Mouse (Mus musculus) intestine, embryonic 16.5 days (tissue): ENCODE measurements around the gene Magi2. TPM values are rescaled to one million over a fixed set of nuclear protein-coding genes. Genes with fewer than 3 reads are reported as not detected.
"Not testable (repeated sequence)": the region's sequence is repeated elsewhere in the genome, so short reads cannot be mapped to it uniquely, and the experiment has no call there.

Source experiments
- ATAC-seq: fragments of 200-750 bp; cut with Nextera tagmentation; 2 replicates; pipeline ENCODE4 v1.8.0; 2017; ENCODE audit warnings: moderate TSS enrichment, moderate library complexity
- H3K27ac ChIP-seq: fragments of 300-500 bp; sonication (generic); 2 replicates; pipeline ENCODE4 v1.5.1; 2014; ENCODE audit warnings: mild to moderate bottlenecking, low read length
- H3K27me3 ChIP-seq: fragments of 300-500 bp; sonication (generic); replicated peaks from 2 replicates; pipeline ENCODE4 v1.6.1; 2014; ENCODE audit warnings: low read length, control low read depth, mixed read lengths; ENCODE audit not compliant: control insufficient read depth, insufficient read depth
- H3K36me3 ChIP-seq: fragments of 300-500 bp; sonication (generic); 2 replicates; pipeline ENCODE4 v1.6.1; 2014; ENCODE audit warnings: low read length, control low read depth; ENCODE audit not compliant: control insufficient read depth, insufficient read depth
- H3K4me1 ChIP-seq: fragments of 300-500 bp; sonication (generic); 2 replicates; pipeline ENCODE4 v1.6.1; 2014; ENCODE audit warnings: low read length, control low read depth, mixed read lengths; ENCODE audit not compliant: control insufficient read depth, insufficient read depth
- H3K4me2 ChIP-seq: fragments of 300-500 bp; sonication (generic); 2 replicates; pipeline ENCODE4 v1.6.1; 2014; ENCODE audit warnings: low read depth, low read length, control low read depth
- H3K4me3 ChIP-seq: fragments of 300-500 bp; sonication (generic); 2 replicates; pipeline ENCODE4 v1.5.1; 2014; ENCODE audit warnings: mild to moderate bottlenecking, low read length
- H3K9ac ChIP-seq: fragments of 300-500 bp; sonication (generic); 2 replicates; pipeline ENCODE4 v1.6.1; 2014; ENCODE audit warnings: low read depth, low read length
- H3K9me3 ChIP-seq: fragments of 300-500 bp; sonication (generic); 2 replicates; pipeline ENCODE4 v1.6.1; 2016; ENCODE audit warnings: low read length, control low read depth; ENCODE audit not compliant: control insufficient read depth
- WGBS: fragments of 180-500 bp; shearing (Covaris S2); extraction: QIAGEN DNeasy Blood & Tissue Kit; methylation state at CpG from one replicate; pipeline ENCODE4 v1.1.7; 2014; 5-methylcytosine and 5-hydroxymethylcytosine counted together
- polyA plus RNA-seq: library from polyadenylated mRNA; unstranded; fragments of >200 nt; fragmentation: Nextera tagmentation; extraction: Ambion mirVana; gene quantifications from 2 replicates; pipeline ENCODE4 v1.2.1, GENCODE M21; 2015

Magi2 gene
- polyA plus RNA-seq, 1 experiment from 2014 or later: 3.0 TPM

GRCm38 (mm10) chr5:20699116-20699515 lies 1472.3 kb downstream of the Magi2 start:
- ATAC-seq: no peak
- Histone ChIP-seq H3K36me3 (no peaks in the 10 kb centered on the region), H3K4me2 (no peak overlapping the region), H3K27ac (no peak overlapping the region), H3K9me3 (0 out of 2 replicates have a peak, but pooled peaks cover 3% of the 10 kb centered on the region), H3K4me3 (no peak overlapping the region), H3K4me1 (no peaks in the 10 kb centered on the region), H3K27me3 (no peaks in the 10 kb centered on the region), H3K9ac (no peak overlapping the region)
- 79% methylated on average over 5 of the region's 5 CpGs for WGBS

GRCm38 (mm10) chr5:20701483-20702421 lies 1474.9 kb downstream of the Magi2 start:
- peak overlapping the region; percentile 87 for H3K27ac ChIP-seq
- H3K27me3 ChIP-seq: no peaks in the 10 kb centered on the region
- under 1% methylated on average over 49 of the region's 57 CpGs for WGBS
- H3K4me3 ChIP-seq: peak overlapping the region; percentile 71
- H3K4me2 ChIP-seq: peak overlapping the region; percentile 81
- no peaks in the 10 kb centered on the region for H3K9me3 ChIP-seq
- peak overlapping the region; percentile 81 for H3K9ac ChIP-seq
- H3K4me1 ChIP-seq: no peaks in the 10 kb centered on the region
- H3K36me3 ChIP-seq: no peaks in the 10 kb centered on the region
- peak; percentile 96 for ATAC-seq

- peak overlapping the region; percentile 81 for H3K4me2 ChIP-seq
- peak; percentile 57 for ATAC-seq
- H3K4me3 ChIP-seq: peak overlapping the region; percentile 71
- 1% methylated on average over 50 of the region's 57 CpGs for WGBS
- H3K4me1 ChIP-seq: no peaks in the 10 kb centered on the region
- peak overlapping the region; percentile 81 for H3K9ac ChIP-seq
- H3K9me3 ChIP-seq: no peaks in the 10 kb centered on the region
- H3K36me3 ChIP-seq: no peaks in the 10 kb centered on the region
- no peaks in the 10 kb centered on the region for H3K27me3 ChIP-seq
- H3K27ac ChIP-seq: peak overlapping the region; percentile 87
Measured at GRCm38 (mm10) chr5:20702480-20703303, 1475.9 kb downstream of the Magi2 start.

- Histone ChIP-seq H3K4me3 (peak overlapping the region; percentile 71; the same call in 1 of the 2 replicates), H3K27me3 (no peaks in the 10 kb centered on the region), H3K9ac (no peak overlapping the region), H3K9me3 (no peaks in the 10 kb centered on the region), H3K4me2 (peak overlapping the region; percentile 81), H3K36me3 (no peaks in the 10 kb centered on the region), H3K27ac (no peak overlapping the region), H3K4me1 (no peaks in the 10 kb centered on the region)
- ATAC-seq: no peak
- WGBS: 68% methylated on average over 5 of the region's 5 CpGs
Measured at GRCm38 (mm10) chr5:20703304-20703700, 1476.5 kb downstream of the Magi2 start.

- Histone ChIP-seq H3K9ac (no peak overlapping the region), H3K27ac (no peak overlapping the region), H3K27me3 (no peaks in the 10 kb centered on the region), H3K4me1 (no peaks in the 10 kb centered on the region), H3K4me3 (no peak overlapping the region), H3K36me3 (no peaks in the 10 kb centered on the region), H3K9me3 (no peaks in the 10 kb centered on the region), H3K4me2 (no peak overlapping the region)
- 89% methylated on average over 13 of the region's 13 CpGs for WGBS
- ATAC-seq: no peak
Measured at GRCm38 (mm10) chr5:20703971-20704575, 1477.2 kb downstream of the Magi2 start.

- H3K4me2 ChIP-seq: no peak overlapping the region
- 55% methylated on average over 4 of the region's 4 CpGs for WGBS
- no peak overlapping the region for H3K9ac ChIP-seq
- no peaks in the 10 kb centered on the region for H3K4me1 ChIP-seq
- no peak overlapping the region for H3K27ac ChIP-seq
- no peaks in the 10 kb centered on the region for H3K9me3 ChIP-seq
- no peaks in the 10 kb centered on the region for H3K27me3 ChIP-seq
- no peak for ATAC-seq
- H3K4me3 ChIP-seq: no peak overlapping the region
- no peaks in the 10 kb centered on the region for H3K36me3 ChIP-seq
Measured at GRCm38 (mm10) chr5:20704886-20705285, 1478.0 kb downstream of the Magi2 start.

- H3K4me2 ChIP-seq, H3K36me3 ChIP-seq, H3K27ac ChIP-seq, H3K27me3 ChIP-seq, H3K4me1 ChIP-seq, H3K9me3 ChIP-seq, H3K4me3 ChIP-seq, ATAC-seq, H3K9ac ChIP-seq: not testable (repeated sequence)
- 89% methylated on average over 8 of the region's 18 CpGs for WGBS
Measured at GRCm38 (mm10) chr5:20706322-20707282, 1479.8 kb downstream of the Magi2 start.

- H3K4me2 ChIP-seq, H3K4me3 ChIP-seq, ATAC-seq, H3K9me3 ChIP-seq, H3K27ac ChIP-seq, H3K27me3 ChIP-seq, H3K4me1 ChIP-seq, H3K36me3 ChIP-seq, H3K9ac ChIP-seq: not testable (repeated sequence)
- 88% methylated on average over 6 of the region's 6 CpGs for WGBS
Measured at GRCm38 (mm10) chr5:20710845-20711244, 1484.0 kb downstream of the Magi2 start.
